Mouse (Mus musculus) midbrain, embryonic 14.5 days (tissue): Measurements from ENCODE around the gene Plxna2. TPM values are rescaled to one million over a fixed set of nuclear protein-coding genes. Genes with fewer than 3 reads are reported as not detected.

Source experiments
- ATAC-seq: fragments of 200-750 bp; cut with Nextera tagmentation; 2 replicates; pipeline ENCODE4 v1.8.0; 2017; ENCODE audit warnings: moderate number of reproducible peaks, moderate library complexity; ENCODE audit not compliant: low FRiP score, low TSS enrichment
- DNase-seq: peaks from one replicate; pipeline ENCODE4 v3.0.0-alpha.2; 2015
- H3K27ac ChIP-seq: fragments of 300-500 bp; sonication (generic); replicated peaks from 2 replicates; pipeline ENCODE4 v1.5.1; 2014; ENCODE audit warnings: mild to moderate bottlenecking, low read depth, low read length, moderate library complexity
- H3K27me3 ChIP-seq: fragments of 300-500 bp; sonication (generic); 2 replicates; pipeline ENCODE4 v1.6.1; 2014; ENCODE audit warnings: low read length, control low read depth, mixed read lengths; ENCODE audit not compliant: control insufficient read depth, insufficient read depth
- H3K36me3 ChIP-seq: fragments of 300-500 bp; sonication (generic); 2 replicates; pipeline ENCODE4 v1.6.1; 2014; ENCODE audit warnings: low read length, control low read depth; ENCODE audit not compliant: control insufficient read depth, insufficient read depth
- H3K4me1 ChIP-seq: fragments of 300-500 bp; sonication (generic); 2 replicates; pipeline ENCODE4 v1.6.1; 2014; ENCODE audit warnings: mild to moderate bottlenecking, antibody characterized with exemption, low read length, control low read depth; ENCODE audit not compliant: control insufficient read depth, insufficient read depth
- H3K4me2 ChIP-seq: fragments of 300-500 bp; sonication (generic); 2 replicates; pipeline ENCODE4 v1.6.1; 2014; ENCODE audit warnings: mild to moderate bottlenecking, low read length, moderate library complexity
- H3K4me3 ChIP-seq: fragments of 300-500 bp; sonication (generic); replicated peaks from 2 replicates; pipeline ENCODE4 v1.5.1; 2014; ENCODE audit warnings: low read depth, low read length
- H3K9ac ChIP-seq: fragments of 300-500 bp; sonication (generic); replicated peaks from 2 replicates; pipeline ENCODE4 v1.6.1; 2014; ENCODE audit warnings: mild to moderate bottlenecking, low read length, moderate library complexity
- H3K9me3 ChIP-seq: fragments of 300-500 bp; sonication (generic); 2 replicates; pipeline ENCODE4 v1.6.1; 2016; ENCODE audit warnings: low read length, control low read depth, mixed read lengths; ENCODE audit not compliant: control insufficient read depth
- WGBS: fragments of 180-500 bp; shearing (Covaris S2); extraction: QIAGEN DNeasy Blood & Tissue Kit; methylation state at CpG from one replicate; pipeline ENCODE4 v1.1.7; 2014; 5-methylcytosine and 5-hydroxymethylcytosine counted together
- polyA plus RNA-seq: library from polyadenylated mRNA; unstranded; fragments of >200 nt; fragmentation: Nextera tagmentation; extraction: Ambion mirVana; gene quantifications from 2 replicates; pipeline ENCODE4 v1.2.1, GENCODE M21; 2014

Plxna2 gene
- polyA plus RNA-seq, 1 experiment from 2014 or later: 24.1 TPM

- ATAC-seq (no peak), DNase-seq (no peak)
- H3K27ac ChIP-seq: no peak overlapping the region
- no peaks in the 10 kb centered on the region for H3K27me3 ChIP-seq
- no peak overlapping the region for H3K4me3 ChIP-seq
- H3K4me1 ChIP-seq: no peaks in the 10 kb centered on the region
- H3K9me3 ChIP-seq: no peaks in the 10 kb centered on the region
- no peaks in the 10 kb centered on the region for H3K36me3 ChIP-seq
- 71% methylated on average over 5 of the region's 5 CpGs for WGBS
- H3K9ac ChIP-seq: no peak overlapping the region
- no peak overlapping the region for H3K4me2 ChIP-seq
Measured at GRCm38 (mm10) chr1:194607406-194608261, 10.4 kb upstream of the Plxna2 start.

GRCm38 (mm10) chr1:194610516-194610915, 7.5 kb upstream of the Plxna2 start:
- Histone ChIP-seq H3K4me2 (no peak overlapping the region), H3K36me3 (no peaks in the 10 kb centered on the region), H3K9ac (no peak overlapping the region), H3K27me3 (no peaks in the 10 kb centered on the region), H3K27ac (no peak overlapping the region), H3K9me3 (no peaks in the 10 kb centered on the region), H3K4me1 (no peaks in the 10 kb centered on the region), H3K4me3 (no peak overlapping the region)
- DNase-seq (no peak), ATAC-seq (no peak)
- WGBS: 22% methylated on average over 2 of the region's 2 CpGs

- 85% methylated on average over 1 of the region's 1 CpGs for WGBS
- DNase-seq (no peak), ATAC-seq (no peak)
- Histone ChIP-seq H3K9ac (no peak overlapping the region), H3K4me1 (no peaks in the 10 kb centered on the region), H3K4me3 (no peak overlapping the region), H3K36me3 (no peaks in the 10 kb centered on the region), H3K27ac (no peak overlapping the region), H3K4me2 (no peak overlapping the region), H3K9me3 (no peaks in the 10 kb centered on the region), H3K27me3 (no peaks in the 10 kb centered on the region)
Measured at GRCm38 (mm10) chr1:194612628-194613027, 5.4 kb upstream of the Plxna2 start.

GRCm38 (mm10) chr1:194613271-194613834, 4.7 kb upstream of the Plxna2 start:
- no peak overlapping the region for H3K27ac ChIP-seq
- no peak overlapping the region for H3K4me3 ChIP-seq
- H3K27me3 ChIP-seq: no peaks in the 10 kb centered on the region
- H3K4me2 ChIP-seq: no peak overlapping the region
- H3K9ac ChIP-seq: no peak overlapping the region
- 17% methylated on average over 2 of the region's 2 CpGs for whole genome bisulfite sequencing
- H3K4me1 ChIP-seq: no peaks in the 10 kb centered on the region
- DNase-seq: no peak
- no peaks in the 10 kb centered on the region for H3K36me3 ChIP-seq
- ATAC-seq: no peak
- no peaks in the 10 kb centered on the region for H3K9me3 ChIP-seq

GRCm38 (mm10) chr1:194613923-194614830, 3.8 kb upstream of the Plxna2 start:
- H3K27ac ChIP-seq: no peak overlapping the region
- no peak overlapping the region for H3K4me3 ChIP-seq
- H3K4me1 ChIP-seq: no peaks in the 10 kb centered on the region
- 83% methylated on average over 5 of the region's 5 CpGs for WGBS
- no peak overlapping the region for H3K9ac ChIP-seq
- H3K9me3 ChIP-seq: no peaks in the 10 kb centered on the region
- H3K4me2 ChIP-seq: no peak overlapping the region
- no peak for ATAC-seq
- H3K27me3 ChIP-seq: no peaks in the 10 kb centered on the region
- no peaks in the 10 kb centered on the region for H3K36me3 ChIP-seq
- no peak for DNase-seq

- Histone ChIP-seq H3K4me3 (no peak overlapping the region), H3K4me1 (peaks cover 6% of the 10 kb centered on the region), H3K9me3 (no peaks in the 10 kb centered on the region), H3K9ac (no peak overlapping the region), H3K27ac (no peak overlapping the region), H3K27me3 (no peaks in the 10 kb centered on the region), H3K36me3 (no peaks in the 10 kb centered on the region), H3K4me2 (no peak overlapping the region)
- DNase-seq: no peak
- WGBS: 50% methylated on average over 1 of the region's 1 CpGs
- no peak for ATAC-seq
Measured at GRCm38 (mm10) chr1:194616136-194616535, 1.9 kb upstream of the Plxna2 start.

GRCm38 (mm10) chr1:194618841-194619311, 858 bp downstream of the Plxna2 start:
- DNase-seq: peak; percentile 95
- 0 out of 2 replicates have a peak, but pooled peaks have one; percentile 32 for ATAC-seq
- Histone ChIP-seq H3K4me1 (peaks cover 33% of the 10 kb centered on the region), H3K9me3 (no peaks in the 10 kb centered on the region), H3K36me3 (no peaks in the 10 kb centered on the region), H3K4me3 (peak overlapping the region; percentile 89), H3K27me3 (no peaks in the 10 kb centered on the region), H3K27ac (peak overlapping the region; percentile 89), H3K9ac (peak overlapping the region; percentile 88), H3K4me2 (peak overlapping the region; percentile 87)
- WGBS: 1% methylated on average over 19 of the region's 19 CpGs

- H3K9ac ChIP-seq: peak overlapping the region; percentile 88
- H3K27me3 ChIP-seq: no peaks in the 10 kb centered on the region
- H3K4me3 ChIP-seq: peak overlapping the region; percentile 89
- no peaks in the 10 kb centered on the region for H3K36me3 ChIP-seq
- no peaks in the 10 kb centered on the region for H3K9me3 ChIP-seq
- under 1% methylated on average over 62 of the region's 62 CpGs for WGBS
- H3K27ac ChIP-seq: peak overlapping the region; percentile 89
- peaks cover 40% of the 10 kb centered on the region for H3K4me1 ChIP-seq
- peak overlapping the region; percentile 87 for H3K4me2 ChIP-seq
- DNase-seq (peak; percentile 94), ATAC-seq (peak; percentile 93)
Measured at GRCm38 (mm10) chr1:194619353-194620244, 1.6 kb downstream of the Plxna2 start.
